In the genomic region with DNA sequence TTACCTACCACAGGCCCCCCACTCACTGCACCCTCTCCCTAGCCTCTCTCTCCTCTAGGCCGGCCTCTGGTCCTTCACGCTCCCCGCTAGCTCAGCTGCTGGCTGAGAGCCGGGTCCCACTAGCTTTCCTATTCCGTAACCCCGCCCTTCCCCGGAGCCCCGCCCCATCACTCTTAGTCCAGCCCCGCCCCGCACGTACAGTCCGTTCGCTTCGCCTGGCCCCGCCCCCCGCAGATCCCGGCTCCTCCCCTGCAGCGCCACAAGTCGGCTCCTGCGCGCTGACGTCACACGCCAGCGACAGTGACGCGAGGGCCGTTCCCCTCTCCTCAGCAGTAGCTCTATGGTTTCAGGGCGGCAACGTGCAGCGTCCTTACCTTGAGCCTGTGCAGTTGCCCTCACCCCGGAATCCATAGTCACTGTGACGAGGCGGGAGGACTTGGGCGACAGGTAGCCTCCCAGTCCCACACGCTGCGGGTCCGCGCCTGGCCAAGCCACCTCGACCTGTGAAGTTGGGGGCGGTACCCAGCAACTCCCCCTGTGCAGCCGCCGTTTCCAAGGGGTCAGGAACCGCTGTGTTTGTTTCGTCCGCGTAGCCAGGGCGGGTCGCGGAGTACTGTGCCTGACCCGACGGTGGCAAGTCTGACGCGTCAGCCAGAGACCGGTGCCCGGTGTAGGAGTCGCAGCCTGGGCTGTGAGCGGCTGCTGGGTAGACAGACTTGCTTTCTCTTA, we compare ENCODE assay signal across 8 mouse cellular contexts. TPM values are rescaled to one million over a fixed set of nuclear protein-coding genes. Genes with fewer than 3 reads are reported as not detected.
DNase-seq lines count a peak whose midpoint lies in the region; ATAC-seq and TF ChIP-seq lines count a peak whose summit lies in the region.

Gene Nek1, plus strand, starts transcription at position 286 of the 729 bp plus-strand sequence.

- no peak for TF ChIP-seq CTCF in lung, postnatal 0 days (IDR thresholded peaks at IDR 0.05)

- H3K27me3 ChIP-seq in hindbrain, embryonic 10.5 days (ENCODE audit: insufficient read depth, poor library complexity, severe bottlenecking): no peaks in the 10 kb centered on the region
- no peaks in the 10 kb centered on the region for H3K27me3 ChIP-seq in lung, postnatal 0 days (replicated peaks; ENCODE audit: insufficient read depth, low read length)

- H3K27ac ChIP-seq in hindbrain, embryonic 10.5 days: peak within 1 kb of the TSS; percentile 93
- H3K27ac ChIP-seq in lung, postnatal 0 days (ENCODE audit: low read length): peak within 1 kb of the TSS; percentile 91

- DNase-seq in MN1 (ENCODE audit: low spot score): peak; percentile 97
- DNase-seq in cerebellum, adult 9-10 months: peak; percentile 97
- DNase-seq in hindbrain, embryonic 10.5 days (ENCODE audit: low spot score): peak; percentile 99
- DNase-seq in layer of hippocampus, adult 9-11 months: peak; percentile 98
- DNase-seq in lung, postnatal 0 days (ENCODE audit: low spot score): peak; percentile 99
- peak; percentile 93 for DNase-seq in ovary, postnatal 14 days (ENCODE audit: low spot score)
- DNase-seq in thymus, postnatal 14 days: peak; percentile 99

- WGBS in hindbrain, embryonic 10.5 days: under 1% methylated on average over 57 of the region's 57 CpGs
- under 1% methylated on average over 57 of the region's 57 CpGs for WGBS in lung, postnatal 0 days

- peaks cover 3% of the 10 kb centered on the region for H3K36me3 ChIP-seq in hindbrain, embryonic 10.5 days
- H3K36me3 ChIP-seq in lung, postnatal 0 days (ENCODE audit: insufficient read depth, low read length): no peaks in the 10 kb centered on the region

- ATAC-seq in frontal cortex, adult (ENCODE audit: low TSS enrichment): peak; percentile 93
- peak; percentile 96 for ATAC-seq in lung, postnatal 0 days

- H3K9me3 ChIP-seq in hindbrain, embryonic 10.5 days: 0 out of 2 replicates have a peak, but pooled peaks cover 3% of the 10 kb centered on the region
- no peaks in the 10 kb centered on the region for H3K9me3 ChIP-seq in lung, postnatal 0 days (ENCODE audit: low read length)

- H3K4me1 ChIP-seq in hindbrain, embryonic 10.5 days (replicated peaks): peaks cover 20% of the 10 kb centered on the region
- H3K4me1 ChIP-seq in lung, postnatal 0 days (ENCODE audit: insufficient read depth, low read depth, low read length): no peaks in the 10 kb centered on the region

- no peak for TF ChIP-seq EP300 in lung, postnatal 0 days (IDR thresholded peaks at IDR 0.05)

- H3K4me3 ChIP-seq in hindbrain, embryonic 10.5 days: peak within 1 kb of the TSS; percentile 77
- peak within 1 kb of the TSS; percentile 82 for H3K4me3 ChIP-seq in lung, postnatal 0 days (ENCODE audit: low read depth, low read length)

- H3K4me2 ChIP-seq in lung, postnatal 0 days (replicated peaks; ENCODE audit: low read depth, low read length): peak within 1 kb of the TSS; percentile 65

- peak within 1 kb of the TSS; percentile 70 for H3K9ac ChIP-seq in lung, postnatal 0 days (replicated peaks; ENCODE audit: low read depth)

RNA-seq across cellular contexts. Expression of gene Nek1, which starts in this region (rescaled TPM):
- 16.5 and 21.1 TPM in 2 replicates for polyA plus RNA-seq in hindbrain, embryonic 10.5 days (2016; fragmentation: Nextera tagmentation; extraction: Ambion mirVana)
- 9.7 and 10.5 TPM in 2 replicates for polyA plus RNA-seq in lung, postnatal 0 days (2015; fragmentation: Nextera tagmentation; extraction: Ambion mirVana)

Comparison
In these comparisons a context has a peak if more than half of its experiments do, and no peak if none do; other contexts are left out.
1. Peak in every context shown above with its lines: DNase-seq, ATAC-seq, H3K4me3 ChIP-seq and H3K27ac ChIP-seq.